Mouse (Mus musculus) liver, embryonic 14.5 days (tissue): ENCODE results near the gene Csf1. TPM values are rescaled to one million over a fixed set of nuclear protein-coding genes. Genes with fewer than 3 reads are reported as not detected.
A peak's percentile ranks its signal among the peaks of the same experiment; 100 is the strongest.

Experiments used
- ATAC-seq: fragments of 200-750 bp; cut with Nextera tagmentation; 2 replicates; pipeline ENCODE4 v1.8.0; 2017; ENCODE audit warnings: moderate number of reproducible peaks, mild to moderate bottlenecking, moderate library complexity; ENCODE audit not compliant: insufficient read depth
- DNase-seq, 3 experiments: peaks; one replicate each; pipeline ENCODE4 v3.0.0-alpha.2; 2012 to 2013; ENCODE audit warnings: low read depth in 3 of 3, low spot score in 3 of 3
- H3K27ac ChIP-seq: fragments of 300-500 bp; sonication (generic); 2 replicates; pipeline ENCODE4 v1.5.1; 2014; ENCODE audit warnings: moderate library complexity, mild to moderate bottlenecking, control low read depth, inconsistent platforms
- H3K27me3 ChIP-seq: fragments of 300-500 bp; sonication (generic); 2 replicates; pipeline ENCODE4 v1.6.1; 2014; ENCODE audit warnings: mild to moderate bottlenecking, low read length, moderate library complexity; ENCODE audit not compliant: control insufficient read depth, insufficient read depth
- H3K36me3 ChIP-seq: fragments of 300-500 bp; sonication (generic); replicated peaks from 2 replicates; pipeline ENCODE4 v1.6.1; 2014; ENCODE audit warnings: low read depth; ENCODE audit not compliant: control insufficient read depth, insufficient read depth
- H3K4me1 ChIP-seq, 2 experiments: fragments of 200-500 bp in 1 of 2; fragments of 300-500 bp in 1 of 2; sonication (generic) in 1 of 2; replicated peaks; 2 replicates each; pipeline ENCODE4 v1.6.1; 2012 to 2014; ENCODE audit warnings: antibody characterized with exemption in 1 of 2, inconsistent platforms in 1 of 2, low read length in 1 of 2; ENCODE audit not compliant: control insufficient read depth in 2 of 2, insufficient read depth in 2 of 2
- H3K4me2 ChIP-seq: fragments of 300-500 bp; sonication (generic); 2 replicates; pipeline ENCODE4 v1.6.1; 2014; ENCODE audit warnings: low read depth, mild to moderate bottlenecking, control low read depth, moderate library complexity
- H3K4me3 ChIP-seq, 2 experiments: fragments of 200-500 bp in 1 of 2; fragments of 300-500 bp in 1 of 2; sonication (generic) in 1 of 2; 2 replicates each; pipeline ENCODE4 v1.5.1; 2012 to 2014; ENCODE audit warnings: low read depth in 2 of 2, low read length in 2 of 2, mild to moderate bottlenecking in 2 of 2, control low read depth in 1 of 2, inconsistent platforms in 1 of 2, moderate library complexity in 1 of 2; ENCODE audit not compliant: insufficient read depth in 1 of 2
- H3K9ac ChIP-seq: fragments of 300-500 bp; sonication (generic); replicated peaks from 2 replicates; pipeline ENCODE4 v1.6.1; 2014; ENCODE audit warnings: mild to moderate bottlenecking, control low read depth, moderate library complexity
- H3K9me3 ChIP-seq: fragments of 300-500 bp; sonication (generic); 2 replicates; pipeline ENCODE4 v1.6.1; 2016; ENCODE audit warnings: low read length, mixed read lengths; ENCODE audit not compliant: control insufficient read depth
- CTCF ChIP-seq: IDR thresholded peaks from 2 replicates; pipeline ENCODE4 v1.5.1; 2016; ENCODE audit warnings: antibody characterized with exemption, low read depth, control low read depth
- EP300 ChIP-seq: IDR thresholded peaks from 2 replicates; pipeline ENCODE4 v1.6.1; 2016; ENCODE audit warnings: antibody characterized with exemption, low read depth
- WGBS: fragments of 180-500 bp; shearing (Covaris S2); extraction: QIAGEN DNeasy Blood & Tissue Kit; methylation state at CpG from one replicate; pipeline ENCODE4 v1.1.7; 2014; ENCODE audit not compliant: insufficient replicate concordance; 5-methylcytosine and 5-hydroxymethylcytosine counted together
- polyA plus RNA-seq, 2 experiments: library from polyadenylated mRNA; depleted of rRNA in 1 of 2; stranded (reverse) in 1 of 2; unstranded in 1 of 2; fragments of >200 nt; fragmentation: Nextera tagmentation in 1 of 2; extraction: Ambion mirVana in 1 of 2; gene quantifications; 2 replicates each; pipeline versions ENCODE4 v1.2.1 to v1.2.3; 2012 to 2014

Csf1 gene
- polyA plus RNA-seq, 2 experiments: 4.4 to 5.9 TPM

- DNase-seq (no peak), ATAC-seq (no peak)
- WGBS: 14% methylated on average over 3 of the region's 3 CpGs
- TF ChIP-seq CTCF (no peak), EP300 (no peak)
- no peak overlapping the region for H3K9ac ChIP-seq
- H3K27ac ChIP-seq: no peak overlapping the region
- no peaks in the 10 kb centered on the region for H3K9me3 ChIP-seq
- H3K4me1 ChIP-seq: peaks cover 0 to 21% of the 10 kb centered on the region in 2 experiments; a peak in 2 of 4 replicates
- no peaks in the 10 kb centered on the region for H3K27me3 ChIP-seq
- H3K4me2 ChIP-seq: no peak overlapping the region
- H3K36me3 ChIP-seq: no peaks in the 10 kb centered on the region
- H3K4me3 ChIP-seq: no peak overlapping the region
Measured at GRCm38 (mm10) chr3:107743107-107743506, 17.2 kb downstream of the Csf1 start.

DNA sequence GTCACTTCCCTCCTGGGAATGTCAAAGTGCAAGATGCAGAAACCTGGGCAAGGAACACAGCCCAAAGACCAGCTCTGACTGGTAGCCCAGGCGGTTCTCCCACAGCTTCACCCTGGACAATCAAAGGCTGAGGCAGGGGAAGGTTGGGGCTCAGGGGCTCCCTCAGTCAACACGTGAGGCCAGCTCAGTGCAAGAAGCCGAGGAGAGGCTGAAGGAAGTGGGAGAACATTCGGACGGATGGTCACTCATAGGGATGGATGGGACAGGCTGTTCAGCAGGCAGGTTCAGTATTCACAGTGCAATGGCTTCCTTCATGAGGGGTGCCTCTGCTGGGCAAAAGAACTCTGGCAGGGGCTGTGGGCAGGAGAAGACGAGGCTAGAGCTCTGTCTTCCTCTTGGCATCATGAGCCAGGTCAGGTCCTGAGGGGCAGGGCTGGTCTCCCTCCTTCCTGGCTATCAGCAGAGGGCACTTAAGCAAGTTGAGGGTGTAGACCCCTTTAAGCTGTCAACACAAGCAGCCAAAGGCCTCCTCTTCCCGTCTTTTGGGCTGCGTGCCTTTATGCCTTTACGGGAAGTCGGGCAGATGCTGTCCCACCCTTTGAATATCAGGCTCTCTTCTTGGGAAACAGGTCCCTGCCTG is 18.1 kb downstream of the Csf1 start:
- peaks cover 0 to 21% of the 10 kb centered on the region in 2 experiments; a peak in 2 of 4 replicates for H3K4me1 ChIP-seq
- no peaks in the 10 kb centered on the region for H3K36me3 ChIP-seq
- H3K9ac ChIP-seq: no peak overlapping the region
- DNase-seq (no peak), ATAC-seq (no peak)
- no peak overlapping the region for H3K4me2 ChIP-seq
- H3K27ac ChIP-seq: no peak overlapping the region
- H3K4me3 ChIP-seq: no peak overlapping the region
- no peak for TF ChIP-seq CTCF
- no peak for TF ChIP-seq EP300
- no peaks in the 10 kb centered on the region for H3K27me3 ChIP-seq
- 53% methylated on average over 10 of the region's 10 CpGs for WGBS
- H3K9me3 ChIP-seq: no peaks in the 10 kb centered on the region

GRCm38 (mm10) chr3:107741387-107741786 is 18.9 kb downstream of the Csf1 start:
- no peak overlapping the region for H3K9ac ChIP-seq
- no peak for ATAC-seq
- no peak for DNase-seq

DNA sequence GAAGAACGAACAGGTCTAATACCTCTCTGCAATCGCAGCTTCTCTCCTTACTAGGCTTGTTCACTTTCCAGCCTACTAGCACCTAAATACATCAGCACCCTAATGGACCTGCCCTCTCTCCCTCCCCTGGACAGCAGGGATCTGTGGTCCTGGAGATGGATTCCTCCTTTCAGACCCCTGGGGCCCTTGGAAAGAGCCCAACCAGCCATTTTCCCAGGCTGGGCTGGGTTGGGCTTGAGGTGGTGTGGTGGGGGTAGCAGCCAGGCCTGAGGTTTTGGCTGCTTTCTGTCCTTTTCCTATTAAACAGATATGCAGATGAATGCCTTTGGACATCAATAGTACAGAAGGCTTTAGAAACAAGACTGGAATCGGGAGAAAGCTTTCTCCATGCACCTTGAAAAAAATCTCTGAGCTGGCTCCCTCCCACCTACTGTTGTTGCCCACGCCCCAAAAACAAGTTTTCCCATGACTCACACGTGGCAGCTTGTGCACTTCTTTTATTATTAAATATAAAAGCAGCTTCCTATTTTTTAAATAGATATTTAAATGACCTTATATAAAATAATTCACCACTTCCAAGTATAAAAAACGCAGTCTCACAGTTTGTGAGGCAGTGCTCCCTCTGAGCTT is 19.6 kb downstream of the Csf1 start:
- 21% methylated on average over 6 of the region's 6 CpGs for WGBS
- Histone ChIP-seq H3K9ac (no peak overlapping the region), H3K27me3 (no peaks in the 10 kb centered on the region), H3K36me3 (no peaks in the 10 kb centered on the region), H3K4me3 (no peak overlapping the region), H3K4me1 (peaks cover 0 to 21% of the 10 kb centered on the region in 2 experiments; a peak in 2 of 4 replicates), H3K27ac (no peak overlapping the region), H3K9me3 (no peaks in the 10 kb centered on the region), H3K4me2 (no peak overlapping the region)
- TF ChIP-seq CTCF: no peak
- no peak for TF ChIP-seq EP300
- ATAC-seq (0 out of 2 replicates have a peak, but pooled peaks have one; percentile 28), DNase-seq (peak in 1 of 3 experiments; percentile 29)

More at GRCm38 (mm10) chr3:107741387-107741786, 18.9 kb downstream of the Csf1 start:
- H3K4me2 ChIP-seq: no peak overlapping the region
- peaks cover 0 to 21% of the 10 kb centered on the region in 2 experiments; a peak in 2 of 4 replicates for H3K4me1 ChIP-seq
- H3K4me3 ChIP-seq: no peak overlapping the region
- H3K27me3 ChIP-seq: no peaks in the 10 kb centered on the region
- TF ChIP-seq CTCF (no peak), EP300 (no peak)
- H3K36me3 ChIP-seq: no peaks in the 10 kb centered on the region
- H3K9me3 ChIP-seq: no peaks in the 10 kb centered on the region
- no peak overlapping the region for H3K27ac ChIP-seq

DNA sequence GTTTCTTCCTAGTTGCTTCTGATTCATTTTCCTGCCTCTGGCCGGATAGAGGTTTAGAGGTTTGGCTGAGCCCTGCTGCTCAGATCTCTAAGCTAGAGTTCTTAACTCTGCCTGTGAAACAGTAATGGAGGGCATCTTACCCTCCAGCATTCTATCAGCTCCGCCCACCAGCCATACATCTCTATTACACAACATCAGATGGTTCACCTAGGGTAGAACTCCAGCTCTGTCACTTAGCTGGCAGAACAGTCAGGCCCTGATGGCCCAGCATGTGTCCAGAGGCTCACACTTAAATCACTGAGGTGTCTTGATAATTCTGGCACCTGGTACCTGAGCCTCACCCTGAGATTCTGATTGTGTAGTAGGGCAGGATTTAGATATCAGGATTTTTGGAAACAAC is 20.3 kb downstream of the Csf1 start:
- H3K4me1 ChIP-seq: peaks cover 0 to 21% of the 10 kb centered on the region in 2 experiments; a peak in 2 of 4 replicates
- no peak overlapping the region for H3K4me2 ChIP-seq
- DNase-seq (no peak), ATAC-seq (no peak)
- H3K27ac ChIP-seq: no peak overlapping the region
- no peaks in the 10 kb centered on the region for H3K27me3 ChIP-seq
- H3K9ac ChIP-seq: no peak overlapping the region
- TF ChIP-seq EP300 (no peak), CTCF (no peak)
- 58% methylated on average over 2 of the region's 2 CpGs for WGBS
- no peaks in the 10 kb centered on the region for H3K36me3 ChIP-seq
- H3K4me3 ChIP-seq: no peak overlapping the region
- H3K9me3 ChIP-seq: no peaks in the 10 kb centered on the region
